Mouse (Mus musculus): ENCODE measurements around the gene Csf2. TPM values are rescaled to one million over a fixed set of nuclear protein-coding genes. Genes with fewer than 3 reads are reported as not detected.

The Csf2 gene
- polyA plus RNA-seq, 1 experiment, result not detected

DNA sequence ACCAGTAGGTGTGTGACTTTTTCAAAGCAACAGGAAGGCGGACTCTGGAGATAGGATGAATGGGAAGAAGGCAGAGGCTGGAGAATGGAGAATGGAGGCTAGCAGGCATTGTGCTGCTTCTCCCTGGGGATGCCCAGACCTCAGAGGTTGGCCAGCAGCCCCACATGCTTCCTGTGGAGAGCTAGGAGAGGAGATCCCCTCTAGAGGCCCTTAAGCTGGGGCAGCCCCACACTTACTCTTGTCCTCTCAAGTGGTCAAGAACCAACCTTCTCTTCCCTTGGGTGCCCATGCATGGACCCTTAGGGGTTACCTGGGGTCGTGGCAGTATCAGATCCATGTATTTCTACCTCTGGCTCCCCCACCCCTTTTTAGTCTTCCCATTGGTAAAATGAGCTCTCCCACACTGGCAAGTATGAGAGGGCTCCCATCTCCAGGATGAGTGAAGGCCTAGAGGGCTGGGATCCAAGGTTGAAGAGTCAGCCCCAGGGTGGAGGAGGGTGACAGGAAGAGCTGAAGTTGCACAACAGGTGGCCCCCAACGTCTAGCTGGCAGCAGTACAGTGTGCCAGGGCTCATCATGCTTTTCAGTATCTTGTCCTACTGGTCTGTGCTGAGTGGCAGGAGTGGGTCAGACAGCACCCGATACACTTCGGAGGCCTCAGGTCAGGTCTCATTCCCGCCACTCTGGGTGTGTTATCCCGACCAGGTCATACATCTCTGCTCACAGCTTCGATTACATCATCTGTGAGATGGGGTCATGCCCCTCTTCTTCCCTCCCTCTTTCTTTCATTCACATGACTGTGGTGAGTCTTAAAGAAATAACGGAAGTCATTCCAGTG lies 25.6 kb downstream of the Csf2 start:
- TF ChIP-seq REST (IDR thresholded peaks at IDR 0.05; ENCODE audit: insufficient read depth, insufficient read length) (no peak), MYOD1 (IDR thresholded peaks at IDR 0.05; ENCODE audit: control insufficient read depth in 1 of 3, insufficient read length in 2 of 3, low read depth in 2 of 3) (peak; percentile 92 to 100 (median 99)), USF1 (IDR thresholded peaks at IDR 0.05; ENCODE audit: low read depth) (no peak), CEBPB (IDR thresholded peaks at IDR 0.05; ENCODE audit: insufficient read depth, poor library complexity, severe bottlenecking) (peak; percentile 64; the same call in 1 of the 2 replicates), POLR2A (IDR thresholded peaks at IDR 0.05; ENCODE audit: insufficient read length, low read depth) (peak; percentile 19), SRF (IDR thresholded peaks at IDR 0.05; ENCODE audit: control insufficient read depth, insufficient read length, low read depth) (no peak), POLR2AphosphoS2 (IDR thresholded peaks at IDR 0.05; ENCODE audit: insufficient read length, low read depth) (no peak), MAX (IDR thresholded peaks at IDR 0.05; ENCODE audit: low read depth) (no peak), TCF12 (IDR thresholded peaks at IDR 0.05; ENCODE audit: insufficient read depth, poor library complexity, severe bottlenecking) (peak; percentile 32), E2F4 (IDR thresholded peaks at IDR 0.05; ENCODE audit: insufficient read depth) (no peak), MYOG (IDR thresholded peaks at IDR 0.05; ENCODE audit: control insufficient read depth in 1 of 3, insufficient read depth in 1 of 3, insufficient read length in 2 of 3, low read depth in 2 of 3) (peak in 1 of 3 experiments; percentile 66), TCF3 (IDR thresholded peaks at IDR 0.05; ENCODE audit: insufficient read length, low read depth) (peak; percentile 55)
- Histone ChIP-seq H3ac (ENCODE audit: control insufficient read depth, insufficient read length) (no peak overlapping the region), H3K36me3 (ENCODE audit: control insufficient read depth, insufficient read depth) (no peaks in the 10 kb centered on the region), H3K27me3 (ENCODE audit: control insufficient read depth, insufficient read depth, insufficient read length) (no peaks in the 10 kb centered on the region), H3K4me2 (ENCODE audit: low read depth) (peak overlapping the region; percentile 61), H3K4me3 (no peak overlapping the region), H3K79me2 (ENCODE audit: control insufficient read depth, insufficient read depth) (no peaks in the 10 kb centered on the region)

DNA sequence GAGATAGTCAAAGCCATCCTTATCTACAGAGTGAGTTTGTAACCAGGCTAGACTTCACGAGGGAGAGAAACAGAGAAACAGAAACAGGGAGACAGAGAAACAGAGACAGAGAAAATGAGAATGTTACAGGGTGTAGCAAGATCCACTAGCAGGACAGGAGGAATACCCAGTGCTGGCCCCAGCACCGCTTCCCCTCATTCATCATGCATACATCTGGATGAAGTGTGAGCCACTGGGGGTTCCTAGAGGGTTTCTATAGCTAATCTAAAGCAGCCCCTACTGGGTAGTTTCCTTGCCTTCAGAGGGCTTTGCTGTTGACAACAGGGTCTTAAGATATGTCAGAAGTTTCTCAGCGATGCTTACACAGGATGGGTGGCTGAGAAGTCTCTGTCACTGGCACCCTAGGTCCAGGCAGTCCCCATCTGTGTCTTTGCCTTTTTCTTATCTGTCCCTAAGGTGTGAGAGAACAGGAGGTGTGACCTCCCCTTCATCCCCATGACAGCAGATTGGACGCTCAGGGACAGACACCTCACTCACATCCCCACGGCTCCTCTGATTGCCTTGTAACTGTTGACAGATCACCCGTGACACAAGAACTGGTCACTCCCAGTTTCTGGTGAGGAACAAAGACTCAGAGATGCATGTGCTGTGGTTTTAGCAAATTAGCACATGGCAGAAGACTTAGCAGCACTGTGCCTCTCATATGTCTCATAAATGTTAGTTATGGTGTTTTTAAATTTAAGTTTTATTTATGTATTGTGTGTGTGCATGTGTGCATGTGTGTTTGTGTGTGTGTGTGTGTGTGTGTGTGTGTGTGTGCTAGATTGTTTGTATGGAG lies 29.3 kb downstream of the Csf2 start:
- TF ChIP-seq POLR2A (IDR thresholded peaks at IDR 0.05; ENCODE audit: insufficient read length, low read depth) (no peak), CEBPB (IDR thresholded peaks at IDR 0.05; ENCODE audit: insufficient read depth, poor library complexity, severe bottlenecking) (no peak), MYOD1 (IDR thresholded peaks at IDR 0.05; ENCODE audit: control insufficient read depth in 1 of 3, insufficient read length in 2 of 3, low read depth in 2 of 3) (no peak), TCF12 (IDR thresholded peaks at IDR 0.05; ENCODE audit: insufficient read depth, poor library complexity, severe bottlenecking) (no peak), POLR2AphosphoS2 (IDR thresholded peaks at IDR 0.05; ENCODE audit: insufficient read length, low read depth) (no peak), SRF (IDR thresholded peaks at IDR 0.05; ENCODE audit: control insufficient read depth, insufficient read length, low read depth) (no peak), E2F4 (IDR thresholded peaks at IDR 0.05; ENCODE audit: insufficient read depth) (no peak), MAX (IDR thresholded peaks at IDR 0.05; ENCODE audit: low read depth) (no peak)
- Histone ChIP-seq H3K27me3 (ENCODE audit: control insufficient read depth, insufficient read depth, insufficient read length) (no peaks in the 10 kb centered on the region), H3K4me3 (no peak overlapping the region), H3K36me3 (ENCODE audit: control insufficient read depth, insufficient read depth) (no peaks in the 10 kb centered on the region), H3K79me2 (ENCODE audit: control insufficient read depth, insufficient read depth) (no peaks in the 10 kb centered on the region), H3ac (ENCODE audit: control insufficient read depth, insufficient read length) (no peak overlapping the region), H3K4me2 (ENCODE audit: low read depth) (no peak overlapping the region)

- TF ChIP-seq POLR2AphosphoS2 (IDR thresholded peaks at IDR 0.05; ENCODE audit: insufficient read length, low read depth) (no peak), MYOD1 (IDR thresholded peaks at IDR 0.05; ENCODE audit: control insufficient read depth in 1 of 3, insufficient read length in 2 of 3, low read depth in 2 of 3) (no peak), MYOG (IDR thresholded peaks at IDR 0.05; ENCODE audit: control insufficient read depth in 1 of 3, insufficient read depth in 1 of 3, insufficient read length in 2 of 3, low read depth in 2 of 3) (no peak), REST (IDR thresholded peaks at IDR 0.05; ENCODE audit: insufficient read depth, insufficient read length) (no peak), USF1 (IDR thresholded peaks at IDR 0.05; ENCODE audit: low read depth) (no peak), CEBPB (IDR thresholded peaks at IDR 0.05; ENCODE audit: insufficient read depth, poor library complexity, severe bottlenecking) (no peak), TCF3 (IDR thresholded peaks at IDR 0.05; ENCODE audit: insufficient read length, low read depth) (no peak), E2F4 (IDR thresholded peaks at IDR 0.05; ENCODE audit: insufficient read depth) (no peak), POLR2A (IDR thresholded peaks at IDR 0.05; ENCODE audit: insufficient read length, low read depth) (no peak), SRF (IDR thresholded peaks at IDR 0.05; ENCODE audit: control insufficient read depth, insufficient read length, low read depth) (no peak), TCF12 (IDR thresholded peaks at IDR 0.05; ENCODE audit: insufficient read depth, poor library complexity, severe bottlenecking) (no peak), MAX (IDR thresholded peaks at IDR 0.05; ENCODE audit: low read depth) (no peak)
- H3K36me3 ChIP-seq (ENCODE audit: control insufficient read depth, insufficient read depth), result no peaks in the 10 kb centered on the region
- no peaks in the 10 kb centered on the region for H3K79me2 ChIP-seq (ENCODE audit: control insufficient read depth, insufficient read depth)
- H3K27me3 ChIP-seq (ENCODE audit: control insufficient read depth, insufficient read depth, insufficient read length), result no peaks in the 10 kb centered on the region
- no peak overlapping the region for H3ac ChIP-seq (ENCODE audit: control insufficient read depth, insufficient read length)
- H3K4me3 ChIP-seq, result no peak overlapping the region
- H3K4me2 ChIP-seq (ENCODE audit: low read depth), result no peak overlapping the region
Measured at GRCm38 (mm10) chr11:54219191-54219590, 30.3 kb downstream of the Csf2 start.

GRCm38 (mm10) chr11:54217384-54217783 lies 32.1 kb downstream of the Csf2 start:
- Histone ChIP-seq H3K4me2 (ENCODE audit: low read depth) (no peak overlapping the region), H3K36me3 (ENCODE audit: control insufficient read depth, insufficient read depth) (no peaks in the 10 kb centered on the region), H3K4me3 (no peak overlapping the region), H3K27me3 (ENCODE audit: control insufficient read depth, insufficient read depth, insufficient read length) (no peaks in the 10 kb centered on the region), H3K79me2 (ENCODE audit: control insufficient read depth, insufficient read depth) (no peaks in the 10 kb centered on the region), H3ac (ENCODE audit: control insufficient read depth, insufficient read length) (no peak overlapping the region)
- TF ChIP-seq MYOD1 (IDR thresholded peaks at IDR 0.05; ENCODE audit: control insufficient read depth in 1 of 3, insufficient read length in 2 of 3, low read depth in 2 of 3) (peak in 2 of 3 experiments; percentile 36 to 63), TCF12 (IDR thresholded peaks at IDR 0.05; ENCODE audit: insufficient read depth, poor library complexity, severe bottlenecking) (peak; percentile 59), CEBPB (IDR thresholded peaks at IDR 0.05; ENCODE audit: insufficient read depth, poor library complexity, severe bottlenecking) (no peak)

All from myocyte (in vitro differentiated cells).